Mouse (Mus musculus): ENCODE data around the gene Fam13a.
A peak's percentile ranks its signal among the peaks of the same experiment; 100 is the strongest.

Gene Fam13a

DNA sequence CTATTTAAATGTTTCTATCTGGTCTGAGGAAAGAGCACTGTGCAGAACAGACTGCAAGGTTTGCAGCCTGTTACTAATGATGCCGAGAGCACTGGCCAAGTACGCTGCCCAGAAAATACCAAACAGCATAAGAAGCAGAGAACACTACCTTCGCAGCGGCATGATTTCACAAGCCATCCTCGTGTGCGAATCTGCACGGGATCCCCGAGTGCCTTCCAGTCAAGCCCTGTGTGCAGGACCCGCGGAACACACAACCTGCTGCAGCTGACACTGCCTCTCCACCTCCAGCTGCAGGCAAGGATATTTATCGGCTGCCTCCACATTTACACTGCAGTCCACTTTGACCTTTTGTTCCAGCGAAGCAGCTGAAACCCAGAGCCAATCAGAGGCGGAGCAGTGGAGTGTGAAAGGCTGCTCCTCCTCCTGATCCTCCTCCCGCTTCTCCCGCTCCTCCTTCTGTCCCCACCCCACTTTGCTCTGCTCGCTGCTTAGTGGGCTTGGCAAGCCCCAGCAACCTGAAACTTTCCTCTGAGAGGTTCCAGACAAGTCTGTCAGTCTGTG is at the start of gene Fam13a:
TSS of gene Fam13a (minus strand) at position 386 of the 561 bp plus-strand sequence.
- peak; percentile 65; the same call in 1 of the 2 replicates for TF ChIP-seq GATA4 (IDR thresholded peaks at IDR 0.05; ENCODE audit: insufficient replicate concordance, low read length)

DNA sequence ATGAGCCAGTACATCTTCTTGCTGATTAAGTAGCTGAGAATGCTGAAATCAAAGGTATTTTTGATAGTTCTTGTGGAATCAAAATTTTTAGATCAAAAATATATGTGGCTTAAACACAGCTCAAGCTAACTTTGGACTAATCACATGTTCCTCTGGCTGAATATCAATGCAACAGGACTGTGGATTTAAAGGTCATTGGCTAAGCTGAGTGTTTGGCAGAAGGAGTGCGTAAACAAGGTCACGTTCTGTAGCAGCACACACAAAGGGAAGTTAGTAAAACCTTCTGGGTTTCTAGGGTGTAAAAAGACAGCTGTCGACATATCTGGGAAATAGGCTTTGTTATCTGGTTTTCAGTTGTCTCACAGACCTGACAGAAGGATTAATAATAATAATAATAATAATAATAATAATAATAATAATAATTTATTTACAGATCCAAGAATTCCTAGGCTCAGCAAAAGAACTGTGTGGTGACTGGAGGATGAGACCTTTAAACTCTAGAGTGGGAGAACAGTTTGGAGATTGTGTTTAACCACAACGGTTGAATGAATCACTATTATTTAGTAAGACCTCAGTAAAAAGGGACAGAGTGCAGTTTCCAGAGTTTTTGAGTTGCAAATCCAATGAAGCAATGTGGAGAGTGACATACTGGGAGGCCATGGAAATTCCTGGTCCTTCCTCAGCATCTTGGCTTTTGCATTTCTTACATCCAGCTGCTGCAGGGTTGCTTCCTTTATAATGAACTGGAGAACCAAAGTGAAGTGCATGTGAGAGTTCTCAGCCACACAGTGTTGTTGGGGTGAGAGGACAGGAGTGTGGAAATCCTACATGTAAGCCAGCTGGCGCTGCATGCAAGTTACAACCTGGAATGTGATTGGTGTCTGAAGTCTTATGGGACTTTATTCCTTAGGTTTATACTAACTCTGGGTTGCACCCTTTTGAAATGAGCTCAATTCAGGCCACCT is 48.0 kb upstream of the Fam13a start:
- no peak for TF ChIP-seq GATA4 (IDR thresholded peaks at IDR 0.05; ENCODE audit: insufficient replicate concordance, low read length)

DNA sequence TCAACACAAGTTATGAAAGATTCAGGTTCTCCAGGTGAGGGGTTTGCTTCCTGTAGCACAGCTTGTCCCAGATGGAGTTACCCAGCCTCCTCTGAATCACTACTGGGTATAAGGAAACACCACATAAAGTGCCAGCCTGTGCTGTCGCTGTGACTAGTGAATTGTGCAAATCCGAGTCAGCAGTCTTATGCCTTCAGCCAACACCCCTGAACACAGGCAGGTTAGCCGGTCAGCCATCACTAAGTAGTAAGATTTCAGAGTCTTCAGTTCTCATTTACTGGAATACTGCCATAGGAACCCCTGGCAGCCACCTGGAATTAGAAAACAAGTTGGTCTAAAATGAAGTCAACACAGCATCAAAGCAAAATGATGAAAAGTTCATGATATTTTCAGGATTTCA is 47.3 kb upstream of the Fam13a start:
- TF ChIP-seq GATA4 (IDR thresholded peaks at IDR 0.05; ENCODE audit: insufficient replicate concordance, low read length): no peak

DNA sequence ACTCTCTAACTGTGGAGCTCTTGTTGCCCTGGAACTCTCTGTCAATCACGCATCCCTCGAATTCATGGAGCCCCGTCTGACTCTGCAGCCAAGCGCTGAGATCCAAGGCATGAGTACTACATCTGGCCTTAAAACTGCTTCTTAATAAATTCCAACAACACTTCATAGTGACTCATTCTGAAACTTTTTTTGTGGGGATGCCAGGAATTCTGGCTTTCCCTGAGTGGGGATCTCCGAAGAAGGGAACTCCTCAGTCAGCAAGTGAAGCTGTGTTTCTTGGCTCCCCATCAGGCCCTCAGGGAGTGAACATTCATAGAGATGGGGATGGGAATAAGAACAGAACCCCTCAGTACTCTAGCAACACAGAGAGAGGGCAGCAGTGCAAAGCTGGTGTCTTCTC is 43.8 kb upstream of the Fam13a start:
- no peak for TF ChIP-seq GATA4 (IDR thresholded peaks at IDR 0.05; ENCODE audit: insufficient replicate concordance, low read length)

DNA sequence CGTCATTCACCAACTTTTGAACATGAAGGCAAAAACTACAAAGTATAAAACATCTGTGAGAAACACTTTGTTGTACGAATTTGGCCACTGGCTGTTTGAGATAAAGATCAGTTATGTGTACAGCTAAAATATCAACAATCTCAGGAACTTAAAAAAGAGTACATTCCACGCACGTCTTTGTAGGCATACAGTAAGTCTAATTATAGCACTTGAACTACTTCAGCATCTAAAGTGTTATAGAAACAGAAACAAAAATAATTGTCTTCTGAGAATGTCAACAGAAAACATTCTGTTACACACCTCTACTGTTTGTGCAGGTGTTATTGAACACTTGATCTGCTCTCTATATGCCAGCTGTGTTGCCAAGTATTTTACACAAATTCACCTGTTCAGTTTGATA is 40.1 kb upstream of the Fam13a start:
- no peak for TF ChIP-seq GATA4 (IDR thresholded peaks at IDR 0.05; ENCODE audit: insufficient replicate concordance, low read length)

DNA sequence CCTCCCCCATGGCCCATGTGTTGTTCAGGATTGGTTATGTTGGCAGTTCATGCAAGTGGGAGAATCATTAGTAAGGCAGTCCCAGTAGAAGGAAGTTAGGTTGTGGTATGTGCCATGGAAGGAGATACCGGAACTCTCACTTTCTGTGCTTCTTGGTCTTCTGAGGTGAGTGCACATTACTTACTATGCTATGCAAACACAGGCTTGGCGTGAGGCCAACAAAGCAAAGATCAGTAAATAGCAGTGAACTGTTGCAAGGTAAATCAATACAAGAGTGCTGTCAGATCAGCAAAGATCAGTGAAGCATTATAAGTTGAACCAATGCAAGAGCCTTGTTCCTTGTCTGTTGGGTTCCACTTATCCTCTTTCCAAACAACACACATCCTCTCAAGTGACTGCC is 28.9 kb upstream of the Fam13a start:
- TF ChIP-seq GATA4 (IDR thresholded peaks at IDR 0.05; ENCODE audit: insufficient replicate concordance, low read length): no peak

DNA sequence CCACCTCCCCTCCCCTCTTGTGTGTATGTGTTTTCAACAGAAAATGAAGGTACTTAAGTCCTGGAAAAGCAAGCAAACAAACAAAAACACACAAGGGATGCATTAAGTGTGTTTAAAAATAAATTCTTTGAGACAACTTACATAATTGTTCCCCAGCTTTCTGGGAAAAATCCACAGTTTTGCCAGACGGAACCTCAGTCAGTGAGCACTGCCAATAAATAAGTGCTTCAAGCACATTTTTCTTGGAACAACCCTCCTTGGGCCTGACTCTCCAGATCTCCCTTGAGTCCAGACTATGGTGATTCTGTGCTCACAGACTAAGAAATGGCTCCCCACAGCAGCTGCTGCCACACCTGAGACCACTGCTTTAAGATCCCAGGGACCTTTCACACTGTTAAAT is 15.4 kb upstream of the Fam13a start:
- no peak for TF ChIP-seq GATA4 (IDR thresholded peaks at IDR 0.05; ENCODE audit: insufficient replicate concordance, low read length)

DNA sequence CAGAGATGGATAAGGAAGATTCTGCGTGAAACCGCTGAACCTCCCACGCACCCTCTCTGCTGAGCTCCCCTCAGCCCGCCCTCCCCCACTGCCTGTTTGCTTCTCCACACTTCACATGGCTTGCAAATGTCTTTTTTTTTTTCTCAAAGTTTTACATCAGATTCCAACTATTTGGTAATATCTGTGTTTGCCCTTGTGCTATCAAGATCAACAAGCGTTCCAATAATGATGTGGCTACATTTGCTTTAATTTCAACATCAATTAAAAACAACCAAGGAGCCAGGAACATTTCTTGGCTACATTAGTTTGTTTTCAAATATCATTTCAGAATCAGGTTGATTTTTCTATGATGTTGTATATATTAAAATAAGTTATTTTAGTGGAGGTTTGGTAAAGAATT is 8.4 kb upstream of the Fam13a start:
- peak; percentile 91 for TF ChIP-seq GATA4 (IDR thresholded peaks at IDR 0.05; ENCODE audit: insufficient replicate concordance, low read length)

DNA sequence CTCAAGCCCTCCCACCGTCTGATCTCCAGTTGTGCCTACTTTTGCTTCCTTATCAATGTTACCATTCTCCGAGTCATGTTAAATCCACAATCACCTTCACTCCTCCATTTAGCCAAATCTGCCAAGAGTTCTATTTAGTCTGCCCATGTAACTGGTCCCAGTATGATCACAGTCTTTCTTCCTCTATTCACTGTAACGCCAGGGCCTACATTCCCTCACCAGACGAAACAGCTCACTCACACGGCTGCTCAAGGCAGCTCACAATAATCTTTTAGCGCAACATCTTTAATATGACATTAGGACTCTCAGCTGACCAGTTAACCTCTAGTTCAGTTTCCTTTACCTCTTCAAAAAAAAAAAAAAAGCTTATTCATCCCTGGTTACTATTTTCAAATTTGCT is 7.2 kb upstream of the Fam13a start:
- no peak for TF ChIP-seq GATA4 (IDR thresholded peaks at IDR 0.05; ENCODE audit: insufficient replicate concordance, low read length)

DNA sequence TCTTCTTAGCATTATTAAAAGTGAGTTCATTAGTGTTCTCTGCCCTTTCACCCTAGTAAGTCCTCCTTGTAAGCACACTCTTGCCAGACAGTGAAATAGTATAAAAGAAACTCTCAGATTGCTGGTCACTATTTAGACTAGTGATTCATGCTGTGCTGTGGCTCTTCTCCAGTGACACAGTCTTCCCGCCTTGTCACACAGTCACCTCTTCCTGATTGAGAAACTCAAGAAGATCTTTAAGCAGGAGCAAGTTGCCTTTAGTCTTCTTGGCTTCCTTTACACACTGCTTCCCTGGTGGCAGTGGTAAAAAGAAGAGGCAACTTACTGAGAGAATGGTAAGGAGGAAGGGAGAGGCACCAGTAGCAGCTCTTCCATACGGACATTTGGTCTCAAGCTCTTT is 6.3 kb upstream of the Fam13a start:
- TF ChIP-seq GATA4 (IDR thresholded peaks at IDR 0.05; ENCODE audit: insufficient replicate concordance, low read length): no peak

DNA sequence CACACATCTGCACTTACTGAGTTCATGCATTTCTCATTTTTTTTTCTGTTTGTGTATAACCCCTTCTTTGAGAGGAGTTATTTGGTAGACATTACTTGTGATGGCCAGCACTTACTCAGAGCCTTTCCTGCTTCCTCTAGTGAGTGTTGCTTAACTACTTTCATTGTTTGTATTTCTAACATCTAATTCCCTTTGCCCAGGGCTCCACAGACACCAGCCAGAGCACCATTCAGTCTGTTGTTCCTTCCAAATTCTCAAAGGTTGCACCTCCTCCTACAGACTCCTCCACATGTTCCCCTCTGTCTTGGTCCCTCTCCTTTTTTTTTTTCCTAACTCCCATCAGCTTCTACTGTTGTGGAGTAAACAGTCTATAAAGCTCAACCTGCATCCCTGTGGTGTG is 5.7 kb upstream of the Fam13a start:
- no peak for TF ChIP-seq GATA4 (IDR thresholded peaks at IDR 0.05; ENCODE audit: insufficient replicate concordance, low read length)

DNA sequence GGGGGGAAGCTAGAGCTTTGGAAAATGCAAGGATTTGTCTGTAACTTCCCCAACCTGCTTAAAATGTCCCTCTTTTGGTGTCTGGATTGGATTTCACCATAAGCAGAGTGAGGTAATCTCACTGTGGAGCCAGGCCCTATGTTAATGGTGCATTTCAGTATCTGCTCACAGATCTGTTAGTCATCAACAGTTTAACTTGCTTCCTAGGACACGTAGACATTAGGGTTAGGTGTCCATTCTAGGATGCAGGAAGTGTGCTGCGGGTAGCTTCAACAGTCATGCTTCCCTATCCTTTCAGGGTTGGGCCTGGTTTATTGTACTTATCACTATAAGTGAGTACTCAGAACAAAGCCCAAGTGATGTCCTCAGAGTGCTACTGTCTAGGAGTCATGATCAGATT is 4.5 kb upstream of the Fam13a start:
- no peak for TF ChIP-seq GATA4 (IDR thresholded peaks at IDR 0.05; ENCODE audit: insufficient replicate concordance, low read length)

DNA sequence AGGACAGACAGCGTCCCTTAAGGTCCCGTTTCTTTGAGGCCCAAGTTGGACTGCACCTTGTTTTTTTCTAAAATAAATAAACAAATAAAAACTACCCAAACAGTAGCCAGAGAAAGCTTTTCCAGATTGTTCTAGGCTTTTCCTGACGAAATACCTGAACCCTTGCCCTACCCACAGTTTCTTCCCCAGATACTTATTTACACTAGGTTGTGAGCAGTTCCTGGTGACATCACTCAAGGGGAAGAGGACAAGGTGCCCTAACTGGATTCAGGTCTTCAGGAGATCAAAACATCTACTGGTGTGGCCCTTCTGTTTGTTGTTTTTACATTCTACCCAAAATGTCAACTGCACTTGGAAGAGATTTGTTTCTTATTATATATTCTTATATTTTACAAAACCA is 457 bp upstream of the Fam13a start:
- no peak for TF ChIP-seq GATA4 (IDR thresholded peaks at IDR 0.05; ENCODE audit: insufficient replicate concordance, low read length)

DNA sequence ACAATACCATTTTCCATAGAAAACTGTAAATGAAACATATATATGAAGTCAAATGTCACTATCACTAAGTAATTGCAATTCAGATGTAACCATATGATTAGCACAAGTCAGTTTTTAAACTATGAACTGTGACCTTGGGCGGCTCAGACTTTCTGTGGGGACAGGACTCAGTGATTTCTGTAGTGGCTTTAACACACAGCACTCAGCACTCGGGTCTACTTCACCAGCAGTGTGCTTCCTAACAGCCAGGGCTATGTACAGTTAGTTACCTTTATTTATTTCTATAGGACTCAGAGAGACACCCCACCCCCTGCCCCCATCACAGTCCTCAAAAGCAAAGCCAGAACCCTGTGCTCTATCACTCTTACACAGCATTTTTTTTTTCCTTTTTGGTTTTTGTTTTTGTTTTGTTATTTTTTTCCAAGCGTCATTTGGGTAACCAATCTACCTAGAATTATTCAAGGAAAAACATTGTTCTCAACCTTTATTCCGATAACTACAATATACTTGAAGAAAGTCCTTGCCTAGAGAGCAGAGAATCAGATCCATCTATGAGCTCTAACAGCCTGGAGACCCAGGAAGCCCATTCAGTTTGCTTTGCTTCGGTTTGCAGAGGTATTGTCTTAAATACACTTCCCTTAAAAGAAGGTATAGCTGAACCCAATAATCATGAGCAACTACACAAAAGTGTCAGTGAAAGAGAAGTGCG is 740 bp downstream of the Fam13a start:
- no peak for TF ChIP-seq GATA4 (IDR thresholded peaks at IDR 0.05; ENCODE audit: insufficient replicate concordance, low read length)

DNA sequence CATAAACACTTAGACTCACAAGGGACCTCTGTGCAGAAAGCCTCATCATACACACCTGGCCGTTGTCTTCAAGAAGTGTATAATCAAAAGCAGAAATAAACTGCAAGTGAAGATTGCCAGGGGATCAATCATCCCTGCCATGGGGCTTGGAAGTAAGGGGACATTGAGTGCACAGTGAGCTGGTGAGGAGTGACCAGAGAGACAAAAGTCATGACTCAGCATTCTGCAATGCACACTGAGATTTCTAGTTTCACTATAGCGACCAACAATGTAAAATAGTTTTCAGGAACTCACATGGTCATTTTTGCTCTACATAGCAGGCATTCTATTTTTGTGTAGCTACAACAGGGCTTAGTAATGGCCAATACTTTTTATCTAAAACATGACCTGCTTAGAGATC is 1.7 kb downstream of the Fam13a start:
- no peak for TF ChIP-seq GATA4 (IDR thresholded peaks at IDR 0.05; ENCODE audit: insufficient replicate concordance, low read length)

DNA sequence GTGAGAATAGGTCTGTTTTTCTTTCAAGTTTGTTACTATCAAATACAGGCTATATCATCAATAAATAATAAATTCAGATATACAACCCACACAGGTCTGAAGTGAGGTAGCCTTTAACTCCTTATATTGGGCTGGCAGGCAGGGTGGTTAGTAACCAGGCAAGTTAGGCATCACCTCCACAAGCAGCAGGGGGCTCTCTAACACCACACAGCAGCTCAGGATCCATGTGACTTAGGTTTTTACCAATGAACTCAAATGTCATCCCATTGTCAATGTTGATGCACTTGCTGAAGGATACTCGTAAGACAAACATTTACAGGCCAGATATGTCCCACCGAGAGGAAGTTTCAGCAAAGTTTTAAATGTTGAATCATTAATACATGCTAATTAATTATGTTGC is 4.0 kb downstream of the Fam13a start:
- TF ChIP-seq GATA4 (IDR thresholded peaks at IDR 0.05; ENCODE audit: insufficient replicate concordance, low read length): no peak
